Mouse (Mus musculus): ENCODE data around the gene Ddx54. TPM values are rescaled to one million over a fixed set of nuclear protein-coding genes. Genes with fewer than 3 reads are reported as not detected.

The Ddx54 gene
- polyA plus RNA-seq, 1 experiment from 2014 or later, result 22.5 TPM

DNA sequence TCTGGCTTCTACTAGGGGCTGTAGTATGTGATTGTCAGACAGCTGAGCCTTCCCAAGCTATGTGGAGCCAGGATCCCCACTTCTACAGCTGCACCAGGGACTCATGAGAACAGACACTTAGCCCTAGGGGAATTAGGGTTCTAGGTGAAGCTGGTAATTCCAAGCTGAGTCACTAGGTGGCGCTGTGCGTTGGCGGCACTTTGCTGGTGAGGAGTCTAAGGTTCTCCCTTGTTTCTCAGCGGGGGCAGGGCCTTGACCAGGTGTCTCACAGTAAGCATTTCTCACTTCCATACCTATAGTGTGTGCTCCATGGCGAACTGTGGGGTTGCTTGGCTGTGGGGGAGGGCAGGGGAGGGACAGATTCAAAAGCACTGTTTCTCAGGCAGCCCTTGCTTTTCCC is 6.7 kb downstream of the Ddx54 start:
- Histone ChIP-seq H3K4me1 (replicated peaks; ENCODE audit: control insufficient read depth, insufficient read depth) (no peaks in the 10 kb centered on the region), H3K27me3 (ENCODE audit: control insufficient read depth, insufficient read depth, low read length) (no peaks in the 10 kb centered on the region), H3K9me3 (ENCODE audit: control insufficient read depth, low read length) (no peaks in the 10 kb centered on the region), H3K4me2 (replicated peaks; ENCODE audit: low read depth) (no peak overlapping the region), H3K9ac (ENCODE audit: low read length) (no peak overlapping the region), H3K4me3 (ENCODE audit: low read depth, low read length) (no peak overlapping the region), H3K27ac (replicated peaks) (no peak overlapping the region), H3K36me3 (ENCODE audit: control insufficient read depth, insufficient read depth, low read length) (peaks cover 37% of the 10 kb centered on the region)
- WGBS, result 21% methylated on average over 5 of the region's 5 CpGs
- DNase-seq (ENCODE audit: low spot score) (peak; percentile 61), ATAC-seq (ENCODE audit: low FRiP score, low TSS enrichment) (no peak)
- no peak for TF ChIP-seq EP300 (optimal IDR thresholded peaks at IDR 0.05)
- TF ChIP-seq CTCF (IDR thresholded peaks at IDR 0.05; ENCODE audit: low read depth), result peak; percentile 84

DNA sequence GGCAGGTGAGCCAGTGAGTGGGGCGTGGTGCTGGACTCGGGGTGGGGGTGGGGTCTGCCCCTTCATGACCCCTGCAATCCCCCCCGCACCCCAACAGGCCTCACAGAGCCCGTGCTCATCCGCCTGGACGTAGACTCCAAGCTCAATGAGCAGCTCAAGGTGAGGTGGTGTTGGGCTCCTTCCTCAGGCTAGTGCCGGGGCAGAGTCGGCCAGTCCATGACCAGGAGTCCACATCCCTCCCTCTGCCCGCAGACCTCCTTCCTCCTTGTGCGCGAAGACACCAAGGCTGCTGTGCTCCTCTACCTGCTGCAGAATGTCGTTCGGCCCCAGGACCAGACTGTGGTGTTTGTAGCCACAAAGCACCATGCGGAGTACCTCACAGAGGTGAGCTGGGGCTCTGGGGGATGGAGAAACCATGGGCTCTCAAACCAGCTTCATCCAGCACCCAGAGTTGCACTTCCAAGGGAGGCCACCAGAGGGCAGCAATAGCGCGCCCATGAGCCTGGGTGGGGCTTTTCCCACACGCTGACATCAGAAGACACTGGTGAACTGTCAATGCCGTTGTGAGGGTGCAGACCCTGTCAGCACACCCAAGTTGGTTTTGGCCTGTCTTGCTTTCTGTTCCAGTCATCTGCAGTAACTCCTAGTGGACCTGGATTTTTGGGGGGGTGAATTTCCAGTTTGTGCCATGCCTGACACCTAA is 8.0 kb downstream of the Ddx54 start:
- no peak overlapping the region for H3K4me3 ChIP-seq (ENCODE audit: low read depth, low read length)

DNA sequence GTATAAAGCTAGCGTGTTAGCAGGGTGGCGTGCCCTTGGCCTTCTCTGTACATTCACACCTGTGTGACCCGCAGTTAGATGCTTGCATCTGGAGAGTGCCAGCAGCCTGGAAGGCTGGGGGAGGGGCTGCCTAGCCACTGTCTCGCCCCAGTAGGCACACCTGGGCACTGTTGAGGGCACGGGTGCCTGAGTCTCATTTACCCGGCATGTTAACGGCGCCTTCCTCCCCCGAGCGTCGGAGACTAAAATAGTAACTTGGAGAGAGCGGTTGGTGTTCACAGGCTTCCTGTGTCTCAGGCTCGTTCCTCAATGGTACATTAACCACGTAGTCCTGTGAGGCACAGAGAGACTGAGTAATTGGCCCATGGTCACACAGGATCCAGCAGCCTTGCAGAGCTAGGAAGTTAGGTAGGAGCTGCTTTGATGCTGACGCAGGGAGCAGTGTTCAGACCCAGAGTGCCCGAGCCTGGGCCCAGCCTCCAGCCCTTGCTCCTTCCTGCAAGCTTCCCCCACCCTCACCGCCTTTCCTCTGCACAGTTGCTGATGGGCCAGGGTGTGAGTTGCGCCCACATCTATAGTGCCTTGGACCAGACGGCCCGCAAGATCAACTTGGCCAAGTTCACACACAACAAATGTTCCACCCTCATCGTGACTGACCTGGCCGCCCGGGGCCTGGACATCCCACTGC is 8.7 kb downstream of the Ddx54 start:
- WGBS, result 89% methylated on average over 23 of the region's 23 CpGs
- DNase-seq (ENCODE audit: low spot score), result no peak

More for the DNA sequence above, 8.0 kb downstream of the Ddx54 start:
- Histone ChIP-seq H3K36me3 (ENCODE audit: control insufficient read depth, insufficient read depth, low read length) (peaks cover 41% of the 10 kb centered on the region), H3K4me2 (replicated peaks; ENCODE audit: low read depth) (no peak overlapping the region), H3K4me1 (replicated peaks; ENCODE audit: control insufficient read depth, insufficient read depth) (no peaks in the 10 kb centered on the region), H3K9me3 (ENCODE audit: control insufficient read depth, low read length) (no peaks in the 10 kb centered on the region), H3K9ac (ENCODE audit: low read length) (no peak overlapping the region), H3K27me3 (ENCODE audit: control insufficient read depth, insufficient read depth, low read length) (no peaks in the 10 kb centered on the region), H3K27ac (replicated peaks) (no peak overlapping the region)
- peak; percentile 22; the same call in 1 of the 2 replicates for ATAC-seq (ENCODE audit: low FRiP score, low TSS enrichment)
- 72% methylated on average over 18 of the region's 18 CpGs for WGBS
- TF ChIP-seq CTCF (IDR thresholded peaks at IDR 0.05; ENCODE audit: low read depth) (peak; percentile 97), EP300 (optimal IDR thresholded peaks at IDR 0.05) (no peak)
- peak; percentile 81 for DNase-seq (ENCODE audit: low spot score)

DNA sequence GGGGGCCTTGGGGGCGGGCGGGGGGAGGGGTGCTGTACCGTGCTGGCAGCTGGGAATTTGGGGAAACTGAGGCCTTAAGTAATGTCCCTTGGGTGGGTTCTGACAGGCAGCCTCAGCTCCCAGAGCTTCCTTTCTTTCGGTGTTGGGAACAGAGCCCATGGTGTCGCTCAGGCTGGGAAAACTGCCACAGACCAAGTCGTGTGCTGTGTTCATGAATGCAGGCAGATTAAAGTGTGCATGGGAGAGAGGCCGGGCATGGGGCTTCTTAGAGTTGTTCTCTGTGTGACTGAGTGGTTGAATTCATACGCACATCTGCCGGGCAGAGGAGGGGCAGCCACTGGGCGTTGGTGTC is 9.3 kb downstream of the Ddx54 start:
- Histone ChIP-seq H3K4me3 (ENCODE audit: low read depth, low read length) (no peak overlapping the region), H3K4me1 (replicated peaks; ENCODE audit: control insufficient read depth, insufficient read depth) (no peaks in the 10 kb centered on the region), H3K27ac (replicated peaks) (no peak overlapping the region), H3K4me2 (replicated peaks; ENCODE audit: low read depth) (no peak overlapping the region), H3K36me3 (ENCODE audit: control insufficient read depth, insufficient read depth, low read length) (peaks cover 41% of the 10 kb centered on the region), H3K9me3 (ENCODE audit: control insufficient read depth, low read length) (no peaks in the 10 kb centered on the region), H3K27me3 (ENCODE audit: control insufficient read depth, insufficient read depth, low read length) (no peaks in the 10 kb centered on the region), H3K9ac (ENCODE audit: low read length) (no peak overlapping the region)
- TF ChIP-seq EP300 (optimal IDR thresholded peaks at IDR 0.05), result no peak
- TF ChIP-seq CTCF (IDR thresholded peaks at IDR 0.05; ENCODE audit: low read depth), result no peak
- DNase-seq (ENCODE audit: low spot score) (no peak), ATAC-seq (ENCODE audit: low FRiP score, low TSS enrichment) (no peak)
- 85% methylated on average over 10 of the region's 10 CpGs for WGBS

More for the DNA sequence above, 8.7 kb downstream of the Ddx54 start:
- TF ChIP-seq EP300 (optimal IDR thresholded peaks at IDR 0.05), result no peak
- Histone ChIP-seq H3K4me3 (ENCODE audit: low read depth, low read length) (no peak overlapping the region), H3K9me3 (ENCODE audit: control insufficient read depth, low read length) (no peaks in the 10 kb centered on the region), H3K27ac (replicated peaks) (no peak overlapping the region), H3K4me1 (replicated peaks; ENCODE audit: control insufficient read depth, insufficient read depth) (no peaks in the 10 kb centered on the region), H3K27me3 (ENCODE audit: control insufficient read depth, insufficient read depth, low read length) (no peaks in the 10 kb centered on the region), H3K9ac (ENCODE audit: low read length) (no peak overlapping the region), H3K36me3 (ENCODE audit: control insufficient read depth, insufficient read depth, low read length) (peaks cover 41% of the 10 kb centered on the region), H3K4me2 (replicated peaks; ENCODE audit: low read depth) (no peak overlapping the region)
- no peak for ATAC-seq (ENCODE audit: low FRiP score, low TSS enrichment)

DNA sequence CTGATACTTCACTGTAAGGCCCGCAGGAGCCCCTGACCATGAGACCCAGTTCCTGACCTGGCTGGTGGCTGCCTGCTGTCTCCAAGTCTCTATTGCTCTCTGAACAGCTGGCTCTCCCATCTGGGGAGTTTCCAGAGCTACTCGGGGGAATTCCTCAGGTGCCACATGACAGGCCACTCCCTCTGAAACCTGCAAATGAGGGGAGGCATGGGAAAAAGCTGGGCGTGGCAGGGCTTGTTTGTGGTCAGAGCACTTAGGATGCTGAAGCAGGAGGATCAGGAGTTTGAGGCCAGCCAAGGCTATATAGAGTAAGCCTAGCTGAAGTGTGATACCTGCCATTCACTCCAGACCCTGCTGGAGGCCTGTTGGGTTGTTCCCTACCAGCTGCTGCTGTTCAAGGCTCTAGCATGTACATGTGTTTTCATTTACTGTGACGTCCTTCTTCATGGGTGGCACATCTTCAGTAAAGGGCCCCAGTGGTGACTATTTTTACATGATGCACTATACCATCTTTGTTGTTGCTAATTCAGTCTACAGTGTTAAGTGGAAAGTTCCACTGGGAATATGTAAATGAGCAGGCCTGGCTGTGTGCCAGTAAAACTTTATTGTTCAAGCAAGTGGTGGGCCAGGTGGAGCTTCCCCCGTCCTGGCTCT is 9.8 kb downstream of the Ddx54 start:
- TF ChIP-seq CTCF (IDR thresholded peaks at IDR 0.05; ENCODE audit: low read depth) (no peak), EP300 (optimal IDR thresholded peaks at IDR 0.05) (no peak)
- no peak overlapping the region for H3K9ac ChIP-seq (ENCODE audit: low read length)
- 74% methylated on average over 5 of the region's 5 CpGs for WGBS
- H3K36me3 ChIP-seq (ENCODE audit: control insufficient read depth, insufficient read depth, low read length), result peaks cover 39% of the 10 kb centered on the region
- ATAC-seq (ENCODE audit: low FRiP score, low TSS enrichment) (no peak), DNase-seq (ENCODE audit: low spot score) (peak; percentile 23)
- H3K27ac ChIP-seq (replicated peaks), result no peak overlapping the region
- no peak overlapping the region for H3K4me2 ChIP-seq (replicated peaks; ENCODE audit: low read depth)
- no peak overlapping the region for H3K4me3 ChIP-seq (ENCODE audit: low read depth, low read length)
- no peaks in the 10 kb centered on the region for H3K27me3 ChIP-seq (ENCODE audit: control insufficient read depth, insufficient read depth, low read length)
- no peaks in the 10 kb centered on the region for H3K9me3 ChIP-seq (ENCODE audit: control insufficient read depth, low read length)
- H3K4me1 ChIP-seq (replicated peaks; ENCODE audit: control insufficient read depth, insufficient read depth), result no peaks in the 10 kb centered on the region

DNA sequence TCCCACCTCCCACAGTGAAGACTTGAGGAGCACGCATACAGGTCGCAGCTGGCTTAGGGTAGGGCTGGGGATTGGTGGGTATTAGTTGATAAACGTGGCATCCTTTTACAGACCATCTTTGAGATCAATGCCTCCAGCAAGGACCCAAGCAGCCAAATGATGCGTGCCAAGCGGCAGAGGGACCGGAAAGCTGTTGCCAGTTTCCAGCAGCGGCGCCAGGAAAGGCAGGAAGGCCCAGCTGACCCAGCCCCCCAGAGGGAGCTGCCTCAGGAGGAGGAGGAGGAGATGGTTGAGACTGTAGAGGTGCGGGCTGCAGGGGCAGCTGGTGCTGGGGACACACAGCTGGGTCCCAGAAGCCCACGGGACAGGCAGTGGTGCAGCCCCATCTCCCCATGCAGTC is 11.9 kb downstream of the Ddx54 start:
- ATAC-seq (ENCODE audit: low FRiP score, low TSS enrichment), result no peak
- no peak overlapping the region for H3K4me2 ChIP-seq (replicated peaks; ENCODE audit: low read depth)
- TF ChIP-seq EP300 (optimal IDR thresholded peaks at IDR 0.05) (no peak), CTCF (IDR thresholded peaks at IDR 0.05; ENCODE audit: low read depth) (no peak)
- WGBS, result 95% methylated on average over 10 of the region's 10 CpGs
- no peak overlapping the region for H3K27ac ChIP-seq (replicated peaks)
- peaks cover 37% of the 10 kb centered on the region for H3K36me3 ChIP-seq (ENCODE audit: control insufficient read depth, insufficient read depth, low read length)
- H3K4me3 ChIP-seq (ENCODE audit: low read depth, low read length), result no peak overlapping the region
- H3K4me1 ChIP-seq (replicated peaks; ENCODE audit: control insufficient read depth, insufficient read depth), result no peaks in the 10 kb centered on the region
- H3K9me3 ChIP-seq (ENCODE audit: control insufficient read depth, low read length), result no peaks in the 10 kb centered on the region
- no peak for DNase-seq (ENCODE audit: low spot score)
- H3K9ac ChIP-seq (ENCODE audit: low read length), result no peak overlapping the region
- H3K27me3 ChIP-seq (ENCODE audit: control insufficient read depth, insufficient read depth, low read length), result no peaks in the 10 kb centered on the region
